Mouse (Mus musculus) left cerebral cortex, postnatal 10 days (tissue): ENCODE measurements around the gene St6gal1. TPM values are rescaled to one million over a fixed set of nuclear protein-coding genes. Genes with fewer than 3 reads are reported as not detected.
A peak's percentile ranks its signal among the peaks of the same experiment; 100 is the strongest.

Source experiments
- DNase-seq, 2 experiments: peaks; one replicate each; pipeline ENCODE4 v3.0.0; 2021 to 2022; ENCODE audit warnings: low spot score in 2 of 2, mixed read lengths in 1 of 2; ENCODE audit errors: extremely low spot score in 1 of 2
- intact Hi-C: fragments of 180-260 bp; cut with DNase I; formaldehyde crosslinking; loops from one replicate; pipeline ENCODE4 v1.15.1; 2025
- total RNA-seq, 2 experiments: library from RNA; stranded (reverse); gene quantifications; 2 replicates each; pipeline ENCODE4 v1.2.3; 2021

St6gal1 gene
- total RNA-seq, 2 experiments from 2014 or later, result 10.3 to 12.0 TPM

- intact Hi-C loops, result no loop called here
- DNase-seq, result no peak
Observed at GRCm38 (mm10) chr16:23240950-23241259, 16.4 kb downstream of the St6gal1 start.

- intact Hi-C loops, result no loop called here
- no peak for DNase-seq
Observed at GRCm38 (mm10) chr16:23243726-23244425, 19.3 kb downstream of the St6gal1 start.

GRCm38 (mm10) chr16:23244486-23244885 lies 19.9 kb downstream of the St6gal1 start:
- DNase-seq, result no peak
- intact Hi-C loops, result no loop called here

GRCm38 (mm10) chr16:23249285-23249684 lies 24.7 kb downstream of the St6gal1 start:
- no peak for DNase-seq
- intact Hi-C loops, result no loop called here

- intact Hi-C loops, result no loop called here
- no peak for DNase-seq
Observed at GRCm38 (mm10) chr16:23249762-23250161, 25.2 kb downstream of the St6gal1 start.

GRCm38 (mm10) chr16:23250556-23251444 lies 26.3 kb downstream of the St6gal1 start:
- no peak for DNase-seq

GRCm38 (mm10) chr16:23251445-23251773 lies 26.9 kb downstream of the St6gal1 start:
- intact Hi-C loops, result no loop called here
- no peak for DNase-seq

More at GRCm38 (mm10) chr16:23250556-23251444, 26.3 kb downstream of the St6gal1 start:
- intact Hi-C loops, result no loop called here

GRCm38 (mm10) chr16:23253620-23254019 lies 29.1 kb downstream of the St6gal1 start:
- intact Hi-C loops, result no loop called here
- DNase-seq, result no peak

- intact Hi-C loops, result no loop called here
- DNase-seq, result no peak
Observed at GRCm38 (mm10) chr16:23254062-23254461, 29.5 kb downstream of the St6gal1 start.

- DNase-seq, result no peak
- intact Hi-C loops, result no loop called here
Observed at GRCm38 (mm10) chr16:23256638-23257037, 32.1 kb downstream of the St6gal1 start.

- intact Hi-C loops, result no loop called here
- DNase-seq, result no peak
Observed at GRCm38 (mm10) chr16:23258429-23258822, 33.9 kb downstream of the St6gal1 start.

GRCm38 (mm10) chr16:23258823-23259457 lies 34.4 kb downstream of the St6gal1 start:
- intact Hi-C loops, result no loop called here
- peak in 1 of 2 experiments; percentile 66 for DNase-seq

- intact Hi-C loops, result no loop called here
- DNase-seq, result peak in 1 of 2 experiments; percentile 40
Observed at GRCm38 (mm10) chr16:23259580-23259979, 35.0 kb downstream of the St6gal1 start.

GRCm38 (mm10) chr16:23262131-23262768 lies 37.7 kb downstream of the St6gal1 start:
- intact Hi-C loops, result no loop called here

GRCm38 (mm10) chr16:23262846-23263245 lies 38.3 kb downstream of the St6gal1 start:
- intact Hi-C loops, result no loop called here
- DNase-seq, result no peak

More at GRCm38 (mm10) chr16:23262131-23262768, 37.7 kb downstream of the St6gal1 start:
- DNase-seq, result no peak

GRCm38 (mm10) chr16:23264999-23265398 lies 40.5 kb downstream of the St6gal1 start:
- intact Hi-C loops, result no loop called here
- no peak for DNase-seq

- intact Hi-C loops, result no loop called here
Observed at GRCm38 (mm10) chr16:23265481-23265880, 40.9 kb downstream of the St6gal1 start.

GRCm38 (mm10) chr16:23266293-23266692 lies 41.8 kb downstream of the St6gal1 start:
- DNase-seq, result no peak
- intact Hi-C loops, result no loop called here

More at GRCm38 (mm10) chr16:23265481-23265880, 40.9 kb downstream of the St6gal1 start:
- DNase-seq, result no peak

- DNase-seq, result no peak
Observed at GRCm38 (mm10) chr16:23266896-23267295, 42.4 kb downstream of the St6gal1 start.

More at GRCm38 (mm10) chr16:23266896-23267295, 42.4 kb downstream of the St6gal1 start:
- intact Hi-C loops, result no loop called here
